Mouse (Mus musculus): Measurements from ENCODE around the gene Fam102a.

- TF ChIP-seq CTCF (IDR thresholded peaks at IDR 0.05; ENCODE audit: low read depth) (no peak), EP300 (optimal IDR thresholded peaks at IDR 0.05) (no peak)
Measured at GRCm38 (mm10) chr2:32589213-32589795, 54.2 kb downstream of the Fam102a start.
